Mouse (Mus musculus): ENCODE measurements around the gene Lsm8. TPM values are rescaled to one million over a fixed set of nuclear protein-coding genes. Genes with fewer than 3 reads are reported as not detected.
"Not testable (repeated sequence)": the region's sequence is repeated elsewhere in the genome, so short reads cannot be mapped to it uniquely, and the experiment has no call there.

Lsm8 gene
- total RNA-seq (2021): 32.5 and 37.0 TPM in 2 replicates
- long read RNA-seq, transcript Lsm8-201 (4 exons, 807 nt): major isoform, 20 of 20 reads
- long read RNA-seq, partial matches to known transcripts: 0 of 20 reads
- long read RNA-seq, other reads (novel, unspliced or antisense): 0 of 20 reads

GRCm38 (mm10) chr6:18848051-18848701 lies at the start of gene Lsm8:
TSS of gene Lsm8 (plus strand) at chr6:18848579.
- peak; percentile 96 for DNase-seq

GRCm38 (mm10) chr6:18800869-18801511 lies 47.4 kb upstream of the Lsm8 start:
- DNase-seq: no peak

- no peak for DNase-seq
Measured at GRCm38 (mm10) chr6:18812623-18813022, 35.8 kb upstream of the Lsm8 start.

- DNase-seq: no peak
Measured at GRCm38 (mm10) chr6:18815606-18816005, 32.8 kb upstream of the Lsm8 start.

GRCm38 (mm10) chr6:18819343-18819742 lies 29.0 kb upstream of the Lsm8 start:
- DNase-seq: peak; percentile 60

- DNase-seq: no peak
Measured at GRCm38 (mm10) chr6:18820246-18820645, 28.1 kb upstream of the Lsm8 start.

GRCm38 (mm10) chr6:18822812-18823211 lies 25.6 kb upstream of the Lsm8 start:
- DNase-seq: no peak

- DNase-seq: no peak
Measured at GRCm38 (mm10) chr6:18832958-18833357, 15.4 kb upstream of the Lsm8 start.

- not testable (repeated sequence) for DNase-seq
Measured at GRCm38 (mm10) chr6:18844529-18844928, 3.9 kb upstream of the Lsm8 start.

- not testable (repeated sequence) for DNase-seq
Measured at GRCm38 (mm10) chr6:18845571-18845970, 2.8 kb upstream of the Lsm8 start.

GRCm38 (mm10) chr6:18848702-18849061 lies 303 bp downstream of the Lsm8 start:
- DNase-seq: no peak

GRCm38 (mm10) chr6:18855323-18855722 lies 6.9 kb downstream of the Lsm8 start:
- DNase-seq: no peak

GRCm38 (mm10) chr6:18856487-18857078 lies 8.2 kb downstream of the Lsm8 start:
- DNase-seq: no peak

GRCm38 (mm10) chr6:18866018-18866417 lies 17.6 kb downstream of the Lsm8 start, which contains the start of gene Ankrd7:
TSS of gene Ankrd7 (plus strand) at chr6:18866318.
- no peak for DNase-seq

- DNase-seq: no peak
Measured at GRCm38 (mm10) chr6:18889030-18889429, 40.7 kb downstream of the Lsm8 start.

- no peak for DNase-seq
Measured at GRCm38 (mm10) chr6:18894142-18894541, 45.8 kb downstream of the Lsm8 start.

Other genes with a start within 250 kb of the Lsm8 start
- gene Ankrd7, start 17.7 kb downstream of the Lsm8 start, total RNA-seq (2021): not detected in 2 replicates